Mouse (Mus musculus) thymus, postnatal 10 days (tissue): ENCODE measurements around the gene Cpsf3.

Experiments
- DNase-seq, 2 experiments: peaks; one replicate each; pipeline ENCODE4 v3.0.0; 2021; ENCODE audit warnings: low spot score in 2 of 2

Gene Cpsf3

GRCm38 (mm10) chr12:21289651-21290050 is 4.5 kb downstream of the Cpsf3 start:
- DNase-seq = no peak

DNA sequence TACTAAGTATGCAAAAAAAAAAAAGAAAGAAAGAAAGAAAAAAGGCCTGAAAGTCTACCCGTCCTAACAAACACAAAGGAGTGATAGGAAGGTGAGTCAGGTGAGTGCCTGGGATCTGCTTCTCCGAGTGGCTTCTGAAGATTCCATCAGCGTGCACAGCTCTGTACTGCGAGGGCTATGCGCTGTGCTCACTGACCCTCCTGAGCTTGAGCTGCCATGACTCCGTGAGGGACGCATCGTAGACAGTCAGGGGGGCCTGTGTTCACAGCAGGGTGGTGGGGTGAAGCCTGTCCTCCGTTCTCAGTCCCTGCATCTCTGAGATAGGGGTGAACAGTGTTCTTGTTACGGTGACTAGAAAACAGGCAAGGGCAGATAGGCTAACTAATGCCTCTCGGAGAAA is 13.7 kb downstream of the Cpsf3 start:
- DNase-seq = no peak

DNA sequence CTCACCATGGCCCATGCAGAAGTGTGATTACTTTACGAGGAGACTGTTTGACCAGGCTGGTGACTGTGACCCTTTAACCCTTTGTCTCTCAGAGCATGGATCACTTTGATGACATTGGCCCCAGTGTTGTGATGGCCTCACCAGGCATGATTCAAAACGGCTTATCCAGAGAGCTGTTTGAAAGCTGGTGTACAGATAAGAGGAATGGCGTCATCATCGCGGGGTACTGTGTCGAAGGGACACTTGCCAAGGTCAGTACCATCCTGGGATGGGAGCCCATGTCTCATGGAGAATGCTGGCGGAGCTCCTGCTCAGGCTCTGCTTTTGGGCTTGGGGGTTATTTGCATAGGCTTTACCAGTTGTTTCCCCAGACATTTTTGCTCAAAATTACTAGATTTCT is 16.1 kb downstream of the Cpsf3 start:
- DNase-seq = no peak

GRCm38 (mm10) chr12:21301932-21302331 is 16.7 kb downstream of the Cpsf3 start:
- no peak for DNase-seq

DNA sequence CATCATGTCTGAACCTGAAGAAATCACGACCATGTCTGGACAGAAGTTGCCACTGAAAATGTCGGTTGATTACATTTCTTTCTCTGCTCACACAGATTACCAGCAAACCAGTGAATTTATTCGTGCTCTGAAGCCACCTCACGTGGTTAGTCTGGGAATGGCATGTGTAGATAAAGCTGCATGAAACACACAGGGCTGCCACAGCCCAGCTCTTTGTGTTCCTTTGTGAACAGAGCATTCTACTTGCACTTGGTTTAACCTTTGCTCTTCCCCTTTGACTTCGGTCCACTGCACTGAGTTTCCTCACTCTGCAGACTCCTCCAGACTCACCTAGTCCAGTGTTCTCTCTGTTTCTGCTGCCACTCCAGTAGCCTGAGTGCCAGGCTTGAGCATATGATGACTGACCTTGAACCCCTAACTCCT is 17.2 kb downstream of the Cpsf3 start:
- no peak for DNase-seq

GRCm38 (mm10) chr12:21305741-21306140 is 20.6 kb downstream of the Cpsf3 start:
- no peak for DNase-seq

- no peak for DNase-seq
These were observed 21.5 kb downstream of the Cpsf3 start for GRCm38 (mm10) chr12:21306721-21307120.

DNA sequence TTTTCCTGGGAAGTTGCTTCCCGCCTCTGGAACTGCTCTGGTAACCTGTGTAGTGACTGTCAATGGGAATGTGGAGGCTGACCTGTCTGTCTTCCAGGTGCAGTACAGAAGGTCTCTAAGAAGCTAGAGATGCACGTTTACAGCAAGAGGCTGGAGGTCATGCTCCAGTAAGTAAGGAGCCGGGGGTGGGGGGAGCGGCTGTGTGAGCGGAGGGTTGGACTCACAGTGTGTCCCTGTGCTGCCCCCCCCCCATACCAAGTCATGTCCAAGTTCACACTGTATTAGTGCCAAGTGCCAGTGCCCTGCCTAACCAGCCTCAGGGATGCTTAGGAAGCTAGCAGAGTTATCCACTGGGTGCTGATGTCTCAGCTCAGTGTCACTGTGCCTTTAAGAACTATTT is 27.0 kb downstream of the Cpsf3 start:
- no peak for DNase-seq

DNA sequence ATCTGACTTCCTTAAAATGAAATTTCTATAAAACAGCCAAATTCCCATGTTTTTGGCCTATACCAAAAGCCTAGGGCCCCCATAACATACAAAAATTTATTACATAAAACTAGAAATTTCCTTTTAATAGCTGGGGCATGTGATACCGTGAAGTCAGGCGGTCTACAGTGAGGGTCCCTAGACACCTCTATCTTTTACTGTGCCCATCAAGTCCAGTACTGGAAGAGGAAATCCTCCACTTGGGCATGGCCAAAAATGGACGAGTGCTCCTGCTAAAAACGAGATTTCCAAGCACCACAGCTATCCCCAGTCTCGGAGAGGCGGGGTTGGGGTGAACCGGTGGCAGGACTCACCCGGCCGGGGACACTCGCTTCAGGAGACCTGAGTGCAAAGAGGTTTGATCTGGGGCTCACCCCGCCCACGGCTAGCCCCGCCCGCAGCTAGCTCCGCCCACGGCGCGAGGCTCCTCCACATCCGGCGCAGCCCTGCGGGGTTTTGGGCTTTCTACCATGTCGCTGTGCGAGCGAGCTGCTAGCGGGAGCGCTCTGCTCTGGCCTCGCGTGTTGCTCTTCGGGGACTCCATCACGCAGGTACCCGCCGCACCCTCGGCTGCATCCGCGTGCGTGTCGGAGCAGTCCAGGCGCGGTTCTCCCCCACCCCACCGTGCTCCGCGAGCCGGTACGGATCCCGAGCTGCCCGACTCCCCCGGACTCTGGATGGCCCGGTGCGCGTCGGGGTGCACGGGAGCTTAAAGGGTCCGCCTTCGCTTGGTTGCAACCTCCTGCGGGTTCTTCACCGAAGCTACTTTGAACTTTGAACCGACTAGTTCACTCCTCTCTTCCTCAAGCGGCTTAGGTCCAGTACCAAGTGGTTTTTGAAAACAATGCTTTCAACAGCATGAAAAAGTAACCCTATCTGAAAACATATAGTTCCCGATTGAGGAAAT is 31.0 kb downstream of the Cpsf3 start, which contains the start of gene Iah1:
TSS of gene Iah1 (plus strand) at position 467 of the 946 bp plus-strand sequence.
- peak; percentile 83 to 90 for DNase-seq

GRCm38 (mm10) chr12:21316869-21317265 is 31.7 kb downstream of the Cpsf3 start:
- DNase-seq = no peak

DNA sequence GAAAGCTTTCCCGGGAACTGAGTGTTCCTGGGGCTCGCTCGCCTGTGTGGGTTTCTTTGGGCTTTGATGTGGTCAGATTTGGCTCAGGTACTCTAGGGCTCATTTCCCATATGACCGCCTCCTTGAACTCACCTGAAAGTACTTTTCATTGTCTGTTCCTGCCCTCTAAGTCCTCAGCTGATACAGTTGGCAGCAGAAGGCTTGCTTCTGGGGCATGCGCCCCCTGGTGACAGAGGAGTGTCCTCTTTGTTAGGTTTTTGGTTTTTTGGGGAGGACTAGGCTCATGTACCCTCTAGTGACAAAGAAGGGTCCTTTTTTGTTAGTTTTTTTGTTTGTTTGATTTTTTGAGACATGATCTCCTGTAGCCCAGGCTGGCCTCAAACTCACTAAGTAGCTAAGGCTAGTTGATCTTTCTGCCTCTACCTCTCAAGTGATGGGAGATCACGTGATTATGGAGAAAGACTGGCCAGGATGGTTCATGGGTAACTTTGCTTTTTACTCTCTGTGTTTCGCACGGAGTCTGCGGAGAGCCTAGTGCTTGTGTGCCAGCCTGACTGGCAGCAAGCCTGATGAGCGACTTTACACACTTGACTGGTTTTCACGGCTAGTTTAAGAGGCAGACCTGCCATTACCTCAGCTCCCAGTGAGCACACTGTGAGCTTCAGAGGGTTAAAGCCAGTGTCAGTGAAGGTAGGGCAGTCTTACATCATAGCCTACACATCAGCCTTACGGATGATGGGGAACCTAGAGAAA is 33.1 kb downstream of the Cpsf3 start:
- DNase-seq = peak; percentile 72 to 87

DNA sequence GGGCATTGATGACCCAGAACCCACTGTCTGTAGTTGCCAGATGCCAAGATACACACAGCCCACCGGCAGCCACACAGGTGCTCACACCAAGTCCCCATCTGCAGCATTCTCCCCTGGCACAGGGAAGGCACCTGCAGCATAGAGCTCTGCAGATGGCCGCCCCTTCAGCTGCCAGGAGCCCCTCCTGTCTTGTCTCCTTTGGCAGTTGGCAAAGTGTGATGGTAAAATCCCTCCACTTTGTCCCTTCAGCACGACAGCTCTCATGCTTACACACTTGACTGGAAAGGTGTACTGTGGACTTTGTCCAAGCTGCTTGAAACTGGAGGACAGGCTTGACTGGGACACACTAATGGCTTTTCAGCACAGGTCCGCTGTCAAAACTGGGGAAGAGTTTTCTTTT is 35.1 kb downstream of the Cpsf3 start:
- DNase-seq = no peak

GRCm38 (mm10) chr12:21321170-21321569 is 36.0 kb downstream of the Cpsf3 start:
- DNase-seq = no peak

DNA sequence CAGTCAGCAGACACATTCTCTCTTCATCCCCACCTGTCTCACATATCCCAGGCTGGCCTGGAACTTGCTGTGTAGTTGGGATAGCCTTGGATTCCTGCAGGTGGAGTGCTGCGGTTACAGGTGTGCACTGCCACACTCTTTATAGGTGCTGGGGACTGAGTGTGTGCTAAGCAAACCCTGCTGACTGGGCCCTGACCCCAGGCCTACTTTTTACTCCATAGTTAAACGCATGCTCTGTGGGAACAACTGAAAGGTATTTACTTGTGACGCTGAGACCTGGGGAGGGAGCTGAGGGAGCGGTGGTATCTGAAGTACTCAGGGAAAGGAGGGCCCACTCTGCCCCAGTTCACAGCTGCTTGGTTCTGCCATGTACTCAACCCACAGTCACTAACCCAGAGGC is 37.1 kb downstream of the Cpsf3 start:
- no peak for DNase-seq

DNA sequence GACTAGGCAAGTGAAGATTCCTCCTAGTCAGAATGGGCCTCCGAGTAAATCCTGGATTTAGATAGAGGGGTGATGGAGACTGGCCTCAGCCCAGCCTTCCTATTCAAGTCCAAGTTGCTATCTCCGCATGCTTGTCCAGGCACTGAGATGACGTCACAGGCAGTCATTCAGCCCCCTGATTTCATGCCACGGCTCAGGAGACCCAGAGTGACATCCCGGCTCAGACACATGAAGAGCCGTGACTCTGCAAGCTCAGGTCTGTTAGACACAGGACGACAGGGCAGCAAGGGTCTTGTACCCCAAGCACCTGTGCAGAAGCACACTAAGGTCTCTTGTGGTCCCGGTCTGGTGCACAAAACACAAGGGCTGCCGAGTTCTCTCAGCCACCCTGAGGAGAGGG is 37.7 kb downstream of the Cpsf3 start:
- DNase-seq = no peak

- no peak for DNase-seq
These were observed 38.9 kb downstream of the Cpsf3 start for GRCm38 (mm10) chr12:21324101-21324500.

GRCm38 (mm10) chr12:21325266-21325665 is 40.1 kb downstream of the Cpsf3 start:
- no peak for DNase-seq

DNA sequence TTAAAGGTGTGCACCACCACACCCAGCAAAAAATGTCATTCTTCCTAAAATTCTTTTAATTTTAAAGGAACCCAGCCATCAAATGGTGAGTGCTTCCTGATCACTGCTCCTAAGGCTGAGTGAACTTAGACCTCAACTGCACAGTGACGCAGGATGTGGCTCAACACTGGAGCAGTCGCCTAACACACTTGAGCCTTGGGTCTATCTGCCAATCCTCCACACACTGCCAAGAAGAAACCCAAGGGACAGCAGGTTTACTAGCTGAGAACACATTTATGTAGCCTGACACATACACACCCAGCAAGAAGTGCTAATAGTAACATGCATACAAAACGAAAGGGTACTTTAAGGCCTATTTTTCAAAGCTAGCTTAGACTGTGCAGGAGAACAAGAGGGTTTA is 41.1 kb downstream of the Cpsf3 start:
- no peak for DNase-seq

GRCm38 (mm10) chr12:21329661-21330400 is 44.6 kb downstream of the Cpsf3 start:
- no peak for DNase-seq

- DNase-seq = no peak
These were observed 45.9 kb downstream of the Cpsf3 start for GRCm38 (mm10) chr12:21330961-21331576.

DNA sequence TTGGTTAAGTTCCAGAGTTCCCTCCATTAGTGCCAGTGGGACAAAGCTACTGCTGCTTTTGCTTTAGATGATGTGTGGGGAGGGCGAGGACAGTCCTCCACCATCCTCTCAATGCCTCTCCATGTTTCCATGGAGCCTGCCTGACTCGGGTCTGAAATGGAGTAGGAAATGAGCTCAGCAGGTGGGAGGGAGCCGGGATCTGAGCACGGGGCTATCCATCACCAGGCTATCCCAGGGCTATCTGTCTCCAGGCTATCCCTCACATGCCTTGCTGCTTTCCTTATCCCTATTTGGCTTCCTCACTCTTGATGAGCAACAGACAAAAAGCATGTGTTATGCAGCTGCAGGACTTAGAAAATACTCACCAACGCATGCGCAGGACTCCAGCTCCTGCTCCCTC is 46.5 kb downstream of the Cpsf3 start:
- no peak for DNase-seq

DNA sequence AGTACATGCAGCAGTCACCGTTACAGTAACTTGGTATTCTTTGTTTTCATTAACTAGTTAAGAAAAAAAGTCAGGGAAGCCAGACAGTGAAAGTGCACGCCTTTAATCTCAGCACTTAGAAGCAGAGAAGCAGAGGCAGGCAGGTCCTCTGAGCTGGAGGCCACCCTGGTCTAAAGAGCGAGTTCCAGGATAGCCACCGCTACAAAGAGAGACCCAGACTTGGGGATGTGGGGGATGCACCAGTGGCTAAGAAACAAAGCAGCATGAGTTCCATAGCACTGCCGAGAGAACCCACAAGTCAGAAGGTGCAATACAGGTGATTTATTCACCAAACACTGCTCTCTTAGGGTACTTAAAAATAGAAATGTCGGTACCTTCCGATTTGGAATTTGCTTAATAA is 47.8 kb downstream of the Cpsf3 start:
- no peak for DNase-seq
